Mouse (Mus musculus) megakaryocyte, embryonic 14.5 days (primary cell): ENCODE data around the gene Olfr750. TPM values are rescaled to one million over a fixed set of nuclear protein-coding genes. Genes with fewer than 3 reads are reported as not detected.

Experiments used
- H3K27me3 ChIP-seq: replicated peaks from 2 replicates; pipeline ENCODE3; 2012; ENCODE audit warnings: inconsistent platforms
- H3K36me3 ChIP-seq: replicated peaks from 2 replicates; pipeline ENCODE3; 2012; ENCODE audit warnings: low read length, inconsistent platforms, mixed read lengths
- H3K4me1 ChIP-seq: 2 replicates; pipeline ENCODE4 v1.6.1; 2012; ENCODE audit warnings: inconsistent platforms
- H3K4me3 ChIP-seq: replicated peaks from 2 replicates; pipeline ENCODE3; 2012; ENCODE audit warnings: moderate library complexity, mild to moderate bottlenecking, inconsistent platforms
- H3K9me3 ChIP-seq: 2 replicates; pipeline ENCODE4 v1.6.1; 2012; ENCODE audit warnings: inconsistent platforms
- FLI1 ChIP-seq: IDR thresholded peaks from 2 replicates; pipeline ENCODE4 v1.6.1; 2012; ENCODE audit warnings: low read length, inconsistent platforms, mixed read lengths
- GATA1 ChIP-seq: IDR thresholded peaks from 3 replicates; pipeline ENCODE4 v1.6.1; 2012; ENCODE audit warnings: mixed read lengths, low read length, inconsistent platforms, borderline replicate concordance
- polyA plus RNA-seq: library from polyadenylated mRNA; stranded (reverse); fragments of >175 nt; gene quantifications from 2 replicates; pipeline ENCODE4 v1.2.3, GENCODE M21; 2012; ENCODE audit warnings: low replicate concordance; ENCODE audit not compliant: insufficient read depth

The Olfr750 gene
- polyA plus RNA-seq, 1 experiment = not detected

DNA sequence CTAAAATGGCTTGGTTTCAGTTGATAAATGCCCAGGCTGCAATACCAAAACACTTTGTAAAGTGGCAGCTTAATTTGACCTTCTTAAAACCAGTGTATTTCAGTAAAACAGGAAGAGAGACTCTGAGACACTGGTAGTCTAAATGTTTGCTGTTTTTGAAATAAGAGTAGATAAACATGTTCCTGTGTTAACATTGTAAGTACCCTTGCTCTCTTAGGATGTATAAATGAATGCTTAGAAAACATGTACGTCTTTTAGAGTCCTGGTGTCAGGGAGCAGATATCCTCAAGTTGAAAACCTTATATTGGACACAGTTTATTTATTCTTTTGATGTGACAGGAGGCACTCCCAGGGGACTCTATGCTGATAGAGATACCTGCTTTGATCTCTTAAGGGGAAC is 39.0 kb downstream of the Olfr750 start:
- H3K36me3 ChIP-seq = no peaks in the 10 kb centered on the region
- H3K27me3 ChIP-seq = no peaks in the 10 kb centered on the region
- 0 out of 2 replicates have a peak, but pooled peaks cover 3% of the 10 kb centered on the region for H3K9me3 ChIP-seq
- peaks cover 10% of the 10 kb centered on the region; the same call in 1 of the 2 replicates for H3K4me1 ChIP-seq
- TF ChIP-seq FLI1 = no peak
- TF ChIP-seq GATA1 = no peak
- H3K4me3 ChIP-seq = no peak overlapping the region

DNA sequence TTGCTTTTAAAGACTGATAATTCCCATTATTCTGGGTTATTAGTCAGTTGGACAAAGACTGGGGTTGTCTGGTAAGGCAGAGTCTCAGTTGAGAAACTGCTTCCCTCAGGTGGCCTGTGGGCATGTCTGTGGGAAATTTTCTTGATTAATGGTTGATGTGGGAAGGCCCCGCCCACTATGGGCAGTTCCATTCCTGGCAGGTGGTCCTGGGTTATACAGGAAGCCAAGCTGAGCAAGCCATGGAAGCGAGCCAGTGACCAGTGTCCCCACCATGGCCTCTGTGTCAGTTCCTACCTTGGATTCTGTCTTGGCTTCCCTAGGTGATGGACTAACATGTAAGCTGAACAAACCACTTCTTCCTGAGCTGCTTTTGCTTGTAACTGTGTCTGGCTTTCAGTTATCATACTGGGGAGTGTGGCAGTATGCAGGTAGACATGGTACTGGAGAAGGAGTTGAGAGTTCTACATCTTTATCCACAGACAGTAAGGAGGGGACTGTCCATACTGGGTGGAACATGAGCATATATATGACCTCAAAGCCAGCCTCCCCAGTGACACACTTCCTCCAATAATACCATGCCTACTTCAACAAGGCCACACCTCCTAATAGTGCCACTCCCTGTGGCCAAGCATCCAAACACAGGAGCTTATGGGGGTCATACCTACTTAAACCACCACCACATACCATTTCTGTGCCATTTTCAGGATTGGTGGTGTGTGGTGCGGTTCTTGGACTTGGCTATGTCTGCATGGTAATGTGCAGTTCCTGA is 46.7 kb downstream of the Olfr750 start:
- TF ChIP-seq GATA1 = no peak
- peaks cover 15% of the 10 kb centered on the region for H3K4me1 ChIP-seq
- no peaks in the 10 kb centered on the region for H3K27me3 ChIP-seq
- H3K9me3 ChIP-seq = 0 out of 2 replicates have a peak, but pooled peaks cover 3% of the 10 kb centered on the region
- no peaks in the 10 kb centered on the region for H3K36me3 ChIP-seq
- H3K4me3 ChIP-seq = no peak overlapping the region

DNA sequence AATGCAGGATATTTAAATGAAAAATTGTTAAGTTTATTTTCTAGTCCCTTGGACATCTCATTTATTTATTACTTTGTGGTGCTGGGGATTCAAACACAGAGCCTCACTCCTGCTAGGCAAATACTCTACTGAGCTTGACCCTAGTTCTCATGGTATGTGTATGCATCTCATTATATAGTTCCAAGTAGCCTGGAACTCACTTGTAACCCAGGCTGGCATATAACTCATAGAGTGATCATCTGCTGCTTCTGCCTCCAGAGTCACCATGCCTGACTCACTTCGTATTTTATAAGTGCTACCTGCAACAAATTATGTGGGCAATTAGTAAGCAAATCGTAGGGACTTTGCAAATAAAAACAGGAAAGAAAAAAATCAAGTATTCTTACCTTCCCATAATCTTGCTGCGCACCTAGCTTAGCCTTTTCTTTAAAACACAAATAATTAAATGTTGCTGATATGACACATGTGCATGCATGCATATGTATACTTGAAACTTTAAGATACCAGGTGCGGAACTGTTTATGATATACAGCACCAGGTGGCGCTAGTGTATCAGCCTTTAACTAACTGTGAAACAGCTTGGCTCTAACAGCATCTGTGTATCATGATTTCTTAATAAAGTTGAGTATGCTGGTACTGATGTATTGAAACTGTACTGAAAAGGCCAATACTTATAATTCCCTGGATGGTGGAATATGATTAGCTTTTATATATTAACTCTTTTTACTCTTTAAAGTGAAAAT is 47.7 kb downstream of the Olfr750 start:
- Histone ChIP-seq H3K36me3 (no peaks in the 10 kb centered on the region), H3K27me3 (no peaks in the 10 kb centered on the region), H3K9me3 (no peaks in the 10 kb centered on the region), H3K4me1 (peaks cover 12% of the 10 kb centered on the region), H3K4me3 (no peak overlapping the region)
- TF ChIP-seq GATA1 (no peak), FLI1 (no peak)

DNA sequence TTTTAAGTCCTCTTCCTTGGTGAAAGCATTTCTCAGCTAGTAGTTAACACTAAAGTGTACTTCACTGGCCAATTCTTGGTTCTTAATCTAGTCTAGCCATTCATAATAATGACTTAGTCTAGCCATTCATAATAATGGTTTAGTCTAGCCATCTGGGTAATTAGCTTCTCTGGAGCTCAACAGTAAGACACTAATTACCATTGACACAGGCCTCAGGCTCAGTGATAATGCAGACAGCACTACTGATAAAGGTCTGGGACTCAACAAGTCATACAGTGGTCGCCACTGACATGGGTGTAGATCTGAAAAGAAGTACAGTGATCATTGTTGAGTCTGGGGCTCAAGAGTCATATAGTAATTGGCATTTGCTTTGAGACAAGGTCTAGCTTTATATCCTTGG is 49.4 kb downstream of the Olfr750 start:
- Histone ChIP-seq H3K27me3 (no peaks in the 10 kb centered on the region), H3K4me1 (peaks cover 12% of the 10 kb centered on the region), H3K9me3 (peaks cover 4% of the 10 kb centered on the region), H3K4me3 (no peak overlapping the region), H3K36me3 (no peaks in the 10 kb centered on the region)
- TF ChIP-seq FLI1 = no peak
- TF ChIP-seq GATA1 = no peak

DNA sequence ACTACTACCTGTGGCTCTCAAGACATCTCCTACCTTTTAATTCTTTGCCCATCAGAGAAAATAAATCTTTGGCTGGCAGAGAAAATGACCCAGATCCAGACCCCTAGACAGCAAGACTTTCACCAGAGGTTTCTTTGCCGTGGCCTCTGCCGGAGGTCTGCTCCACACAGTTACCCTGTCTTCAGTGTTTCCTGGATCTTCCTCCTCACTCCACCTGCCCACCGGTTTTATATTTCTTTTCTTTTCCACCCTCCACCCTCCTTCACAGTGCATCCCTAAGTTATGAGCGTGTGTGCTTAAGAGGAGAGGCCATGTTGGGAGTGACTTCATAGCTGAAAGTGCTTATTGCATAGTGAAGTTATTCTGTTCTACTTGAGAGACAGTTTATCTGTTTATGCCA is 50.8 kb downstream of the Olfr750 start:
- H3K27me3 ChIP-seq = no peaks in the 10 kb centered on the region
- H3K9me3 ChIP-seq = peaks cover 4% of the 10 kb centered on the region
- no peaks in the 10 kb centered on the region for H3K36me3 ChIP-seq
- TF ChIP-seq GATA1 (no peak), FLI1 (no peak)
- H3K4me1 ChIP-seq = peaks cover 12% of the 10 kb centered on the region
- no peak overlapping the region for H3K4me3 ChIP-seq

DNA sequence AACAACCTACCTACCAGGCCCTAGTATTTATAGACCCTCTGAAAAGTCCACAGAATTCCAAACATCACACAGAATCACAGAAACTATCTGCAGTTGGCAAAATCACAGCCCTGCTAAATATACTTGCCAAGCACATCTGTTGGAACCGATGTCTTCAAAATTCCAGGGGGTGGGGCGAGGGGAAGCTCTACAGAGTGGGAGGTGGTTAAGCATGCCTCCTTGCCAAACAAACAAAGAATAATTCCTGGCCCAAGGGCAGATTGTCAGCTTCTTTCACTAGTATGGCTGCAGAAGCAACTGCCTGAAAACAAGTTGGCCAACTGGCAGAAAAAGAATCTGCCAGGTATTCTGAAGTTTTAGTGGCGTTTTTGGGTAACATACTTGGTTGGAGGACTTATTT is 57.0 kb downstream of the Olfr750 start:
- Histone ChIP-seq H3K4me3 (no peak overlapping the region), H3K27me3 (no peaks in the 10 kb centered on the region), H3K36me3 (no peaks in the 10 kb centered on the region), H3K4me1 (no peaks in the 10 kb centered on the region; the same call in 1 of the 2 replicates), H3K9me3 (peaks cover 6% of the 10 kb centered on the region)
- no peak for TF ChIP-seq GATA1
- no peak for TF ChIP-seq FLI1

Other genes starting within 250 kb of the Olfr750 start
- 4.3 TPM in 1 of 2 replicates, not detected in the other for gene Tep1, start 203.9 kb downstream of the Olfr750 start, polyA plus RNA-seq
- 0.08 and 0.39 TPM in 2 replicates for gene Klhl33, start 176.9 kb downstream of the Olfr750 start, polyA plus RNA-seq
- gene Osgep, start 149.5 kb downstream of the Olfr750 start, polyA plus RNA-seq = 14.5 and 15.9 TPM in 2 replicates
- gene Apex1, start 149.5 kb downstream of the Olfr750 start, polyA plus RNA-seq = 13.9 and 87.6 TPM in 2 replicates
- gene Pip4p1, start 143.6 kb downstream of the Olfr750 start, polyA plus RNA-seq = 82.0 and 93.0 TPM in 2 replicates
- 1.4 TPM in 1 of 2 replicates, not detected in the other for gene Pnp, start 143.4 kb downstream of the Olfr750 start, polyA plus RNA-seq
- gene Gm49342, start 129.9 kb downstream of the Olfr750 start, polyA plus RNA-seq = 1.00 TPM in 1 of 2 replicates, not detected in the other
- gene Pnp2, start 118.4 kb downstream of the Olfr750 start, polyA plus RNA-seq = not detected in 2 replicates
- not detected in 2 replicates for gene Rnase10, start 66.7 kb downstream of the Olfr750 start, polyA plus RNA-seq
- not detected in 2 replicates for gene Rnase9, start 32.6 kb downstream of the Olfr750 start, polyA plus RNA-seq
- not detected in 2 replicates for gene Rnase11, start 24.3 kb downstream of the Olfr750 start, polyA plus RNA-seq
- not detected in 2 replicates for gene Rnase12, start 16.8 kb downstream of the Olfr750 start, polyA plus RNA-seq
- 1.6 TPM in 1 of 2 replicates, not detected in the other for gene Rnase4, start 16.6 kb upstream of the Olfr750 start, polyA plus RNA-seq
- gene Ang, start 16.7 kb upstream of the Olfr750 start, polyA plus RNA-seq = not detected in 2 replicates
- not detected in 2 replicates for gene Eddm3b, start 40.0 kb upstream of the Olfr750 start, polyA plus RNA-seq
- 0.23 TPM in 1 of 2 replicates, not detected in the other for gene Rnase6, start 49.5 kb upstream of the Olfr750 start, polyA plus RNA-seq
- gene Rnase1, start 72.3 kb upstream of the Olfr750 start, polyA plus RNA-seq = not detected in 2 replicates
- gene Rnase2b, start 87.8 kb upstream of the Olfr750 start, polyA plus RNA-seq = not detected in 2 replicates
- gene Ang2, start 124.7 kb upstream of the Olfr750 start, polyA plus RNA-seq = not detected in 2 replicates
- not detected in 2 replicates for gene Ear14, start 129.0 kb upstream of the Olfr750 start, polyA plus RNA-seq
- not detected in 2 replicates for gene Rnase2a, start 181.7 kb upstream of the Olfr750 start, polyA plus RNA-seq